Mouse (Mus musculus): ENCODE data around the gene Tnk2. TPM values are rescaled to one million over a fixed set of nuclear protein-coding genes. Genes with fewer than 3 reads are reported as not detected.

Gene Tnk2
- polyA plus RNA-seq, 1 experiment from 2014 or later = 12.0 TPM

GRCm38 (mm10) chr16:32680806-32681205 is 37.1 kb downstream of the Tnk2 start:
- ATAC-seq (ENCODE audit: insufficient number of reproducible peaks, insufficient read depth, low FRiP score, low TSS enrichment, low read depth) = no peak
- Histone ChIP-seq H3K9ac (replicated peaks) (no peak overlapping the region), H3K27ac (no peak overlapping the region), H3K4me2 (no peak overlapping the region), H3K36me3 (peaks cover 72% of the 10 kb centered on the region), H3K4me3 (replicated peaks) (no peak overlapping the region), H3K9me3 (no peaks in the 10 kb centered on the region), H3K27me3 (no peaks in the 10 kb centered on the region), H3K4me1 (replicated peaks) (no peaks in the 10 kb centered on the region)
- 96% methylated on average over 6 of the region's 6 CpGs for WGBS

- H3K4me3 ChIP-seq (replicated peaks) = no peak overlapping the region
- no peak overlapping the region for H3K4me2 ChIP-seq
- H3K9ac ChIP-seq (replicated peaks) = no peak overlapping the region
- WGBS = 43% methylated on average over 5 of the region's 5 CpGs
- ATAC-seq (ENCODE audit: insufficient number of reproducible peaks, insufficient read depth, low FRiP score, low TSS enrichment, low read depth) = no peak
- H3K36me3 ChIP-seq = peaks cover 59% of the 10 kb centered on the region
- H3K4me1 ChIP-seq (replicated peaks) = no peaks in the 10 kb centered on the region
- H3K27ac ChIP-seq = no peak overlapping the region
- H3K27me3 ChIP-seq = no peaks in the 10 kb centered on the region
- no peaks in the 10 kb centered on the region for H3K9me3 ChIP-seq
Measured at GRCm38 (mm10) chr16:32682194-32682593, 38.5 kb downstream of the Tnk2 start.

- WGBS = 85% methylated on average over 4 of the region's 4 CpGs
- Histone ChIP-seq H3K36me3 (peaks cover 52% of the 10 kb centered on the region), H3K27ac (no peak overlapping the region), H3K27me3 (no peaks in the 10 kb centered on the region), H3K9ac (replicated peaks) (no peak overlapping the region), H3K4me3 (replicated peaks) (no peak overlapping the region), H3K4me2 (no peak overlapping the region), H3K4me1 (replicated peaks) (no peaks in the 10 kb centered on the region), H3K9me3 (no peaks in the 10 kb centered on the region)
- ATAC-seq (ENCODE audit: insufficient number of reproducible peaks, insufficient read depth, low FRiP score, low TSS enrichment, low read depth) = no peak
Measured at GRCm38 (mm10) chr16:32682841-32683240, 39.2 kb downstream of the Tnk2 start.

GRCm38 (mm10) chr16:32683343-32683742 is 39.7 kb downstream of the Tnk2 start:
- ATAC-seq (ENCODE audit: insufficient number of reproducible peaks, insufficient read depth, low FRiP score, low TSS enrichment, low read depth) = no peak
- no peaks in the 10 kb centered on the region for H3K9me3 ChIP-seq
- H3K36me3 ChIP-seq = peaks cover 47% of the 10 kb centered on the region
- no peaks in the 10 kb centered on the region for H3K27me3 ChIP-seq
- H3K4me1 ChIP-seq (replicated peaks) = no peaks in the 10 kb centered on the region
- 67% methylated on average over 5 of the region's 5 CpGs for WGBS
- no peak overlapping the region for H3K27ac ChIP-seq
- no peak overlapping the region for H3K9ac ChIP-seq (replicated peaks)
- H3K4me2 ChIP-seq = no peak overlapping the region
- no peak overlapping the region for H3K4me3 ChIP-seq (replicated peaks)

GRCm38 (mm10) chr16:32685405-32685804 is 41.7 kb downstream of the Tnk2 start:
- no peak overlapping the region for H3K27ac ChIP-seq
- no peak for ATAC-seq (ENCODE audit: insufficient number of reproducible peaks, insufficient read depth, low FRiP score, low TSS enrichment, low read depth)
- no peak overlapping the region for H3K4me2 ChIP-seq
- no peak overlapping the region for H3K9ac ChIP-seq (replicated peaks)
- H3K36me3 ChIP-seq = peaks cover 26% of the 10 kb centered on the region
- no peaks in the 10 kb centered on the region for H3K4me1 ChIP-seq (replicated peaks)
- no peak overlapping the region for H3K4me3 ChIP-seq (replicated peaks)
- H3K27me3 ChIP-seq = no peaks in the 10 kb centered on the region
- WGBS = 75% methylated on average over 10 of the region's 10 CpGs
- H3K9me3 ChIP-seq = no peaks in the 10 kb centered on the region

- no peaks in the 10 kb centered on the region for H3K27me3 ChIP-seq
- H3K9me3 ChIP-seq = no peaks in the 10 kb centered on the region
- ATAC-seq (ENCODE audit: insufficient number of reproducible peaks, insufficient read depth, low FRiP score, low TSS enrichment, low read depth) = no peak
- H3K36me3 ChIP-seq = peaks cover 21% of the 10 kb centered on the region
- H3K4me1 ChIP-seq (replicated peaks) = no peaks in the 10 kb centered on the region
- 44% methylated on average over 5 of the region's 5 CpGs for WGBS
- no peak overlapping the region for H3K4me2 ChIP-seq
- H3K4me3 ChIP-seq (replicated peaks) = no peak overlapping the region
- no peak overlapping the region for H3K9ac ChIP-seq (replicated peaks)
- H3K27ac ChIP-seq = no peak overlapping the region
Measured at GRCm38 (mm10) chr16:32685998-32686397, 42.3 kb downstream of the Tnk2 start.

- Histone ChIP-seq H3K36me3 (peaks cover 13% of the 10 kb centered on the region), H3K4me1 (replicated peaks) (no peaks in the 10 kb centered on the region), H3K4me3 (replicated peaks) (no peak overlapping the region), H3K9ac (replicated peaks) (no peak overlapping the region), H3K4me2 (no peak overlapping the region), H3K9me3 (no peaks in the 10 kb centered on the region), H3K27ac (no peak overlapping the region), H3K27me3 (no peaks in the 10 kb centered on the region)
- 81% methylated on average over 5 of the region's 5 CpGs for WGBS
- no peak for ATAC-seq (ENCODE audit: insufficient number of reproducible peaks, insufficient read depth, low FRiP score, low TSS enrichment, low read depth)
Measured at GRCm38 (mm10) chr16:32687221-32687620, 43.5 kb downstream of the Tnk2 start.

GRCm38 (mm10) chr16:32688770-32689169 is 45.1 kb downstream of the Tnk2 start:
- no peaks in the 10 kb centered on the region for H3K27me3 ChIP-seq
- ATAC-seq (ENCODE audit: insufficient number of reproducible peaks, insufficient read depth, low FRiP score, low TSS enrichment, low read depth) = no peak

GRCm38 (mm10) chr16:32689501-32689900 is 45.8 kb downstream of the Tnk2 start:
- Histone ChIP-seq H3K9me3 (no peaks in the 10 kb centered on the region), H3K4me2 (no peak overlapping the region), H3K4me1 (replicated peaks) (no peaks in the 10 kb centered on the region), H3K36me3 (no peaks in the 10 kb centered on the region), H3K9ac (replicated peaks) (no peak overlapping the region), H3K4me3 (replicated peaks) (no peak overlapping the region), H3K27ac (no peak overlapping the region), H3K27me3 (no peaks in the 10 kb centered on the region)
- 9% methylated on average over 9 of the region's 9 CpGs for WGBS
- ATAC-seq (ENCODE audit: insufficient number of reproducible peaks, insufficient read depth, low FRiP score, low TSS enrichment, low read depth) = no peak

More at GRCm38 (mm10) chr16:32688770-32689169, 45.1 kb downstream of the Tnk2 start:
- Histone ChIP-seq H3K4me3 (replicated peaks) (no peak overlapping the region), H3K9ac (replicated peaks) (no peak overlapping the region), H3K27ac (no peak overlapping the region), H3K4me2 (no peak overlapping the region), H3K36me3 (no peaks in the 10 kb centered on the region), H3K4me1 (replicated peaks) (no peaks in the 10 kb centered on the region), H3K9me3 (no peaks in the 10 kb centered on the region)
- WGBS = 59% methylated on average over 4 of the region's 4 CpGs

GRCm38 (mm10) chr16:32696841-32697464 is 53.3 kb downstream of the Tnk2 start:
- H3K4me1 ChIP-seq (replicated peaks) = peaks cover 7% of the 10 kb centered on the region
- H3K36me3 ChIP-seq = no peaks in the 10 kb centered on the region
- H3K9ac ChIP-seq (replicated peaks) = no peak overlapping the region
- no peaks in the 10 kb centered on the region for H3K27me3 ChIP-seq
- no peaks in the 10 kb centered on the region for H3K9me3 ChIP-seq
- no peak for ATAC-seq (ENCODE audit: insufficient number of reproducible peaks, insufficient read depth, low FRiP score, low TSS enrichment, low read depth)
- WGBS = 50% methylated on average over 7 of the region's 7 CpGs
- no peak overlapping the region for H3K4me2 ChIP-seq
- no peak overlapping the region for H3K27ac ChIP-seq
- H3K4me3 ChIP-seq (replicated peaks) = no peak overlapping the region

GRCm38 (mm10) chr16:32697665-32698446 is 54.2 kb downstream of the Tnk2 start:
- Histone ChIP-seq H3K27ac (no peak overlapping the region; the same call in 1 of the 2 replicates), H3K4me3 (replicated peaks) (no peak overlapping the region), H3K4me2 (no peak overlapping the region), H3K9ac (replicated peaks) (no peak overlapping the region), H3K9me3 (no peaks in the 10 kb centered on the region), H3K27me3 (no peaks in the 10 kb centered on the region), H3K4me1 (replicated peaks) (peaks cover 7% of the 10 kb centered on the region), H3K36me3 (no peaks in the 10 kb centered on the region)
- WGBS = 88% methylated on average over 22 of the region's 22 CpGs
- ATAC-seq (ENCODE audit: insufficient number of reproducible peaks, insufficient read depth, low FRiP score, low TSS enrichment, low read depth) = peak; percentile 19; the same call in 1 of the 2 replicates

All from limb, embryonic 12.5 days (tissue).